Mouse (Mus musculus): ENCODE results near the gene Scn2b.

The Scn2b gene

GRCm38 (mm10) chr9:45171073-45171610 is 53.6 kb downstream of the Scn2b start:
- peak; percentile 52 for DNase-seq (ENCODE audit: low read depth, low spot score)

- DNase-seq (ENCODE audit: low read depth, low spot score): no peak
Observed at GRCm38 (mm10) chr9:45173475-45173874, 55.9 kb downstream of the Scn2b start.

- no peak for DNase-seq (ENCODE audit: low read depth, low spot score)
Observed at GRCm38 (mm10) chr9:45179282-45179681, 61.7 kb downstream of the Scn2b start.

All from ES-CJ7 (cell line).